Mouse (Mus musculus) midbrain, embryonic 15.5 days (tissue): ENCODE results near the gene Mycbpap. TPM values are rescaled to one million over a fixed set of nuclear protein-coding genes. Genes with fewer than 3 reads are reported as not detected.

Experiments
- ATAC-seq: fragments of 200-750 bp; cut with Nextera tagmentation; replicated peaks from 2 replicates; pipeline ENCODE4 v1.8.0; 2017; ENCODE audit warnings: moderate TSS enrichment
- H3K27ac ChIP-seq: fragments of 300-500 bp; sonication (generic); 2 replicates; pipeline ENCODE4 v1.5.1; 2015; ENCODE audit warnings: mild to moderate bottlenecking, inconsistent platforms
- H3K27me3 ChIP-seq: fragments of 300-500 bp; sonication (generic); replicated peaks from 2 replicates; pipeline ENCODE4 v1.6.1; 2015; ENCODE audit warnings: inconsistent platforms
- H3K36me3 ChIP-seq: fragments of 300-500 bp; sonication (generic); replicated peaks from 2 replicates; pipeline ENCODE4 v1.6.1; 2015; ENCODE audit warnings: inconsistent platforms
- H3K4me1 ChIP-seq: fragments of 300-500 bp; sonication (generic); 2 replicates; pipeline ENCODE4 v1.6.1; 2015; ENCODE audit warnings: inconsistent platforms
- H3K4me2 ChIP-seq: fragments of 300-500 bp; sonication (generic); 2 replicates; pipeline ENCODE4 v1.6.1; 2015; ENCODE audit warnings: inconsistent platforms, mild to moderate bottlenecking, moderate library complexity
- H3K4me3 ChIP-seq: fragments of 300-500 bp; sonication (generic); 2 replicates; pipeline ENCODE4 v1.5.1; 2015; ENCODE audit warnings: mild to moderate bottlenecking, inconsistent platforms
- H3K9ac ChIP-seq: fragments of 300-500 bp; sonication (generic); 2 replicates; pipeline ENCODE4 v1.6.1; 2015; ENCODE audit warnings: mild to moderate bottlenecking, inconsistent platforms
- H3K9me3 ChIP-seq: fragments of 300-500 bp; sonication (generic); 2 replicates; pipeline ENCODE4 v1.6.1; 2016; ENCODE audit warnings: inconsistent platforms
- WGBS: fragments of 180-500 bp; shearing (Covaris S2); methylation state at CpG from one replicate; pipeline ENCODE4 v1.1.7; 2015; ENCODE audit warnings: mixed read lengths; 5-methylcytosine and 5-hydroxymethylcytosine counted together
- polyA plus RNA-seq: library from polyadenylated mRNA; unstranded; fragments of >200 nt; fragmentation: Nextera tagmentation; extraction: Ambion mirVana; gene quantifications from 2 replicates; pipeline ENCODE4 v1.2.1, GENCODE M21; 2015

The Mycbpap gene
- polyA plus RNA-seq, 1 experiment from 2014 or later = 4.1 TPM

- Histone ChIP-seq H3K9ac (no peak overlapping the region), H3K9me3 (no peaks in the 10 kb centered on the region), H3K27ac (no peak overlapping the region), H3K27me3 (no peaks in the 10 kb centered on the region), H3K4me3 (no peak overlapping the region), H3K4me1 (0 out of 2 replicates have a peak, but pooled peaks cover 5% of the 10 kb centered on the region), H3K36me3 (peaks cover 12% of the 10 kb centered on the region; the same call in 1 of the 2 replicates), H3K4me2 (no peak overlapping the region)
- ATAC-seq = no peak
- WGBS = 83% methylated on average over 15 of the region's 15 CpGs
Measured at GRCm38 (mm10) chr11:94457001-94457400, 64.5 kb downstream of the Mycbpap start.

- WGBS = 80% methylated on average over 3 of the region's 3 CpGs
- no peaks in the 10 kb centered on the region for H3K27me3 ChIP-seq
- ATAC-seq = no peak
- H3K9ac ChIP-seq = no peak overlapping the region
- H3K36me3 ChIP-seq = peaks cover 12% of the 10 kb centered on the region; the same call in 1 of the 2 replicates
- H3K27ac ChIP-seq = no peak overlapping the region; the same call in 1 of the 2 replicates
- no peaks in the 10 kb centered on the region for H3K9me3 ChIP-seq
- 0 out of 2 replicates have a peak, but pooled peaks cover 5% of the 10 kb centered on the region for H3K4me1 ChIP-seq
- no peak overlapping the region for H3K4me2 ChIP-seq
- H3K4me3 ChIP-seq = no peak overlapping the region
Measured at GRCm38 (mm10) chr11:94456347-94456746, 65.2 kb downstream of the Mycbpap start.

GRCm38 (mm10) chr11:94455161-94455820, 66.3 kb downstream of the Mycbpap start:
- Histone ChIP-seq H3K27me3 (no peaks in the 10 kb centered on the region), H3K4me2 (no peak overlapping the region), H3K4me3 (no peak overlapping the region), H3K9ac (no peak overlapping the region), H3K4me1 (peaks cover 6% of the 10 kb centered on the region; the same call in 1 of the 2 replicates), H3K9me3 (no peaks in the 10 kb centered on the region), H3K36me3 (peaks cover 12% of the 10 kb centered on the region; the same call in 1 of the 2 replicates), H3K27ac (no peak overlapping the region)
- no peak for ATAC-seq
- 85% methylated on average over 10 of the region's 10 CpGs for WGBS

GRCm38 (mm10) chr11:94454756-94455155, 66.8 kb downstream of the Mycbpap start:
- Histone ChIP-seq H3K4me1 (peaks cover 12% of the 10 kb centered on the region), H3K4me3 (no peak overlapping the region), H3K9me3 (no peaks in the 10 kb centered on the region), H3K36me3 (peaks cover 12% of the 10 kb centered on the region; the same call in 1 of the 2 replicates), H3K4me2 (no peak overlapping the region), H3K27ac (no peak overlapping the region), H3K9ac (no peak overlapping the region), H3K27me3 (no peaks in the 10 kb centered on the region)
- WGBS = 77% methylated on average over 5 of the region's 5 CpGs
- no peak for ATAC-seq

Other genes starting within 250 kb of the Mycbpap start
- gene Gm21885, start 239.9 kb downstream of the Mycbpap start, polyA plus RNA-seq = 0.45 and 0.89 TPM in 2 replicates
- gene Luc7l3, start 199.8 kb downstream of the Mycbpap start, polyA plus RNA-seq = 129 and 143 TPM in 2 replicates
- gene Ankrd40, start 193.7 kb downstream of the Mycbpap start, polyA plus RNA-seq = 16.7 and 18.4 TPM in 2 replicates
- gene Abcc3, start 128.7 kb downstream of the Mycbpap start, polyA plus RNA-seq = 0.70 and 1.3 TPM in 2 replicates
- gene Cacna1g, start 47.5 kb downstream of the Mycbpap start, polyA plus RNA-seq = 17.7 and 20.7 TPM in 2 replicates
- gene Spata20, start 35.6 kb downstream of the Mycbpap start, polyA plus RNA-seq = 0.48 and 0.69 TPM in 2 replicates
- gene Epn3, start 21.8 kb downstream of the Mycbpap start, polyA plus RNA-seq = 0.72 and 1.2 TPM in 2 replicates
- 9.1 and 9.7 TPM in 2 replicates for gene Rsad1, start 27.5 kb upstream of the Mycbpap start, polyA plus RNA-seq
- gene Chad, start 43.3 kb upstream of the Mycbpap start, polyA plus RNA-seq = 0.33 and 0.61 TPM in 2 replicates
- gene Acsf2, start 80.1 kb upstream of the Mycbpap start, polyA plus RNA-seq = 1.6 and 1.7 TPM in 2 replicates
- gene Lrrc59, start 108.0 kb upstream of the Mycbpap start, polyA plus RNA-seq = 165 and 166 TPM in 2 replicates
- gene Mrpl27, start 132.0 kb upstream of the Mycbpap start, polyA plus RNA-seq = 133 and 138 TPM in 2 replicates
- gene Eme1, start 132.2 kb upstream of the Mycbpap start, polyA plus RNA-seq = 3.1 and 3.5 TPM in 2 replicates
- gene Xylt2, start 155.8 kb upstream of the Mycbpap start, polyA plus RNA-seq = 12.8 and 14.5 TPM in 2 replicates
- gene Gm11541, start 182.8 kb upstream of the Mycbpap start, polyA plus RNA-seq = not detected in 2 replicates
- 0.14 TPM in 1 of 2 replicates, not detected in the other for gene Cdc34b, start 220.0 kb upstream of the Mycbpap start, polyA plus RNA-seq